Mouse (Mus musculus): Measurements from ENCODE around the gene Asb6.

The Asb6 gene

DNA sequence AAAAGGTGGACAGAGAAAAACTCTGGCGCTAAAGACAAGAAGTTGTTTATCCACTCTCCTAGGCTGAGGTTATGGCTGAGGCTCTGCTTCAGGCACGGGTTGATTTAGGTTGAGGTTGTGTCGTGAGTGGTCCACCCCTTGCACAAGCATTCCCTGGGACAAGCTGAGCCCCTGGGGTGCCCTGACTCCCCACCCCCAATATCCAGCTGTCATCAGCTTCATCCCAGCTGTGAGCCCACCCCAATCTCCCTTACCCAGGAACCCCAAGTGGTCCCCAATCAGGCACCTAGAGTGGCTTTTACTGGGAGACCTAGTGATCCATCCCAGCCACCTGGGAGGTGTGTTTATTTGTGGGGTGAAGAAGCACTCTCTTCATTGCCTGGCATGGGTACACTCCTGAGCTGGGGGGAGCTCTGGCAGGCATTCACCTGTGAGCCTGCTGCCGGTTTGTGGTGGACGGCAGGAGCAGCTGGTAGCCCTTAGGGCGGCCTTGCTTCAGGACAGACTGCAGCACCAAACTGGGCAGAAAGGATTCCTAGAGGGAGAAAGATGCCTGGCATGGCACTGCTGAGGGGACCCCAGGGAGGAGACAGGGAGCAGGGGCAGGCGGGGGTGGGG is 34.8 kb downstream of the Asb6 start:
- DNase-seq, result peak; percentile 52 to 55

DNA sequence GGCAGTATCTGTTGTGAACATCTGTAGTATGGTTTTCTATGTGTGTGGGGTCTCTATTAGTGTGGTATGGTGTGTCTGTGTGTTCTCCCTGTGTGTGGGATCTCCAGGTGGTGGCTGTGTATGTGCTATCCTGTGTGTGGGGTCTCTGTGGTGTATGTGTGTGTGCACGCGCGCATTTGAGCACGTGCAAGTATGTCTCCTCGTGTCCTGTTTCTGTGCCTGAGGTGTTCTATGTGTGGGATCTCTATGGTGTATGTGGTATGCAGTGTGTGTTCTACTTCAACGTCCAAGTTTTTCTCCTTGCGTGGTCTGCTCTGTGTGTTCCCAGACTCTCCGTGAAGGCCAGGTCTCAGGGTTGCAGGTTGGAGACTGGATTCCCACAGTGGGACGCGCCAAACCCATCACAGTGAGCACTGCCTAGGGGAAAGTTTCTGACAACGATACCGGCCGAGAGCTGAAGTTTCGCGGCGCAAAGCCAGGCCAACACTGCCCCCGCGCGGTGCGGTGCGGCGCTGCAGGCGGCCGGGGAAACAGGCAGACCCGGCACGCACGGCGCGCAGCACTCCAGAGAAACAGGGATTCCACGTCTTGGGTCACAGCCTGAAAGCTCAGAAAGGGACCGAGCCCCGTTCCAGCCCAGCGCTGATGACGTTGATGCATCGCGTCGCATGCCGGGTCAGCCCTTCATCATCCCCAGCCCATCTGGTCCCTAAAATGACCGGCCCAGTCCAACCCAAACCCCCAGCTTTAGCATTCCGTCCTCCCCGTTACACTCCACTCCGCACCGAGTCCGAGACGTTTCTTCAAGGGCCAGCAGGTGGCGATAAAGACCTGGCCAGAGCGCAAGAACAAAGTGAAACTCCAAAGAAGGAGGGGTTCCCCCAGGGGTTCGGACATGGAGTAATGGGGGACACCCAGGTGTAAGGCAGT is 35.7 kb downstream of the Asb6 start:
- DNase-seq, result peak; percentile 97 to 99

DNA sequence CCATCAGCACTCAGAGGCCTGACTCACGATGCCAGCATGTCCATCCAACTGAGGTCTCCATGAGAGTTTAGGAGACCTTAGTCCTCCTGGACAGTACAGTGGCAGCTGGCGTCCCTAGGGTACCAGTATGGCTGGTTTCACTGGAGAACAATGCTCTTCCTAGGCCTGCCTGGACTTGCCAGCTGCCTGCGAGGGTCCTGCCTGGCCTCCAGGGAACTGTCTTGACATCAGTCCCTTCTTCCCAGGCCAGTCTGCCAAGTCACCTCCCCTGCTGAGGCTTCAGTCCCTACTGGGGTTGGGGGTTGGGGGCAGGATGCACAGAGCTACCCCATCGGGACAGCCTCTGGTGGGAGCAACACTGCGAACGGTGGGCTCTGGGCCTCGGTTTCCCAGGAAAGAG is 38.1 kb downstream of the Asb6 start:
- peak in 1 of 2 experiments; percentile 49 for DNase-seq

DNA sequence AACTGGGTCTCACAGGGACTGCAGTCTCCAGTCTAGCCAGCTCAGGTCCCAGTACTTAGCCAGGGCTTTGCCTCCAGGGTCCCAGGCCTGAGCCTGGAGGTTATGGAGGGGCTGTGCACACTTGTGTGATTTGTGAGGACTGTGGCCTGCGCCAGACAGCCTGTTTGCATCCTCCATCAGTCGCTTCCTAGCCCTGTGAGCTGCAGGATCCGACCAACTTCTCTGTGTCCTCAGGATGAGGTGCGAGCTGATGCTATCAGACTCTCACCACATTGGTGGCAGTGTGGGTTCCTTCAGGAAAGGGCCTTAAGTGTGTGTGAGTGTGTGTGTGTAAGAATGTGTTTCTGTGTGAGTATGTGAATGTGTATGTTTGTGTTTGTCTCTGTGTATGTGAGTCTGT is 42.7 kb downstream of the Asb6 start:
- no peak for DNase-seq

DNA sequence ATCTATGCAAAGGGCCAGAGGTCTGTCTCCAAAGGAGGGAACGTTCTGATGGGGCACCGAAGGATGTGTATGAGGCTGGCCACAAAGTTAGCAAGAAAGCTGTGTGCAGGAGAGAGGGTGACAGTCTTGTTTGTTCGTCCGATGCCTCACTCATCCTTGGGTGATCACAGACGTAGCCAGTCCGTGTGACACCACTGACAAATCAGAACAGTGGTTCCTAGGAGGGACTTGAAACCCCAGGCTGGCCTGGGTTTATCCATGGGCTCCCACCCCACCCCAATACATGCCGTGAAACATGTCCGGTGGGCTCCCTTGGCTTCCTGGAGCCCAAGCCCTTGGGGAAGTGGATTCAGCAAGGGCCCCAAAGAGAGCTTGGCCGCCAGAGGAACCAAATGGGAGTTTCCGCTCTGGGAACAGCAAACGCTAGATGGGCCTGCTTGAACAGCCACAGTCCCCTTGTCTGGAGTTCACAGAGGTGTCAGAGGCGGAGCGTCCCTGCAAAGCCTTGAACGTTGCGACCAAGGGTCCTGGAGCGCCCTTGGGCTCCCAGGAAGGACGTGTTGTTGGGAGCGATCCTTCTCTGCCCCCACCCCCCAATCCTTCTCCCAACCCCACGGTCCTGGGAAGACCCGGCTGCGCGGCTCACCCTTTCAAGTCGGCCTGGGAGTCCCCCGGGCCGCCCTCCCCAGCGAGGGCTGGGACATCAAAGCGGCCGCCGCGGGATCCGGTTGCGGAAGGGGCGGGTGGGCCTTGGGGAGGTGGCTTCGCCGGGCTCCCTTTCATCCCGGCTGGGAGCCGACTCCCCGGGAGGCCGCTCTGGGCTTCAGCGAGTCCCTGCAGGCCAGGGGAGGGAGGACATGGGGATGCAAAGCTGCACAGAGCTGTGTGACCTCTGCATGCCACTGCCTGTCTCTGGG is 45.8 kb downstream of the Asb6 start:
- DNase-seq, result peak in 1 of 2 experiments; percentile 28

DNA sequence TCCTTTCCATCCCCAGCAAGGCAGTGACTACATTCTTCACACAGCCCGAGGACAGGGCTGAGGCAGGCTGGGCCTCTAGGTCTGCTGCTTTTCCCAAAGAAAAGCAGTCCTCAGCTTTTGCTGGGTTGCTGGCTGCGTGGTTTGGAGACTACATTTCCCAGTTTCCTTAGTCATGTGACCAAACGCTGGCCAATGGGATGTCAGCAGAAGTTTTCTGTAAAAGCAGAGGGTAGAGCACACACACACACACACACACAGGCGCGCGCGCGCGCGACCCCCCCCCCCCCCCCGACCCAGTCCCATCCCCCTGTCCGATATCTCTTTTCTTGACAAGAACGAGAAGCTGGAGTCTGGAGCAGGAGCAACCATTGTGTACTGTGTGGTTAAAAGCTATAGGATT is 46.8 kb downstream of the Asb6 start:
- DNase-seq, result peak; percentile 82 to 84

DNA sequence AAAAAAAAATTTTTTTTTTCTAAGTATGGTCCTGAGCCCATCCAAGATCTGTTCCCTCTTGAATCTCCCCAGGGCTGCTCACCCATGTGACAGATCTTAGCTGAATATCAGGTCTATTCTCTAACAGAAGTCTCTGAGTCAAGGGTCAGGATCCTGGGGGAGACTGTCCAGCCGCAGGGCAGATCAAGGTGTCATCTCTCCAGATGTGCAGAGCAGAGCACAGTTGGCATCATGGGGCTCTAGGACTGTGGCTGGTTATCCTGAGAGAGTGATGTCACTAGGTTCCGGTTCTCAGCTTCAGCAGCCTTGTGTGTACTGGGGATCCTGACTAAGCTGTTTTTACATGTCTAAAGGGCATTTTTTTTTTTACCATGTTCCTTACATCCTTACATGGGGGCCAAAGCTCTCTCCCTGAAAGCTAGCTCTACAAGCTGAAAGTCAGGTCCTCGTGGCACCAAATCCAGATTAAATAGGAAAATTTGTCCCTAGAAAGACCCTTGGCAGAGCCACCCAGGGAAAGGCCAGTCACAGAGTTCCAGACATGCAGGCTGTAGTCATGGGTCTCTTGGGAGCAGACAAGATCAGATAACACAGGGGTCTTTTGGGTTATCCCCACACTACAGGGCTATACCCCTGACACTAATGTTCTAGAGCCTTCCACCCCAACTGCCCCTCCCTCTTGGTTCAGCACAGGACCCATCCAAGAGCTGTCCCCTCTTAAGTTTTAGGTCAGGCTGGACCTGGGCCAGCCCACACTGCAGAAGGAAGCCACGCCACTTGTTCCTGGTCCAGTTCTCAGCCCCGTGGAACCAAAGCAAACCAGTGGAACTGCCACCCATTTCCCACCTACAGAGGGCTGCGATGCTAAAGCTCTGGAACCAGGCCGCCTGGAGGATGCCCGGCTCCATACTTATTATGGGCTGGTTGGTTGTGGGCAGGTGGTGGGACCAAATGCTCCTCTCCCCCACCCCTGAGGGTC is 47.5 kb downstream of the Asb6 start:
- no peak for DNase-seq

DNA sequence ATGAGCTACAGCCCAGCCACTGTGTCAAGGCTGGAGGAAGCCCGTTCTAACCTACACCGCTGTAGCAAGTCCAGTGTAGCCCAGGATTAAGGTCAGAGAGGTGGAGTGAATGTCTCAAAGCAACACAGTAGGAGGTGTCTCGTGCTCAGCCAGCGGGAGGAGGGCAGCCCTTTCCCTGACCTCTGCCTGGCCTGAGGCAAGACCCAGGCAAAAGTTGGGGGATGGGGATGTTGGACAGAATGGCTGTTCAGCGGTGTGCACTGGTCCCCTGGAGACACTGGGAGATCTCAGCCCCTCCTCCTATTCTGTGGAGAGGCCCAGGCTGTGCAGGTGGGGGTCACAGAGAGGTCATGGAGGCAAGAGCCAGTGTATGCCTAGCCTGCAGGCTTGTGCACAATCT is 50.9 kb downstream of the Asb6 start:
- DNase-seq, result no peak

DNA sequence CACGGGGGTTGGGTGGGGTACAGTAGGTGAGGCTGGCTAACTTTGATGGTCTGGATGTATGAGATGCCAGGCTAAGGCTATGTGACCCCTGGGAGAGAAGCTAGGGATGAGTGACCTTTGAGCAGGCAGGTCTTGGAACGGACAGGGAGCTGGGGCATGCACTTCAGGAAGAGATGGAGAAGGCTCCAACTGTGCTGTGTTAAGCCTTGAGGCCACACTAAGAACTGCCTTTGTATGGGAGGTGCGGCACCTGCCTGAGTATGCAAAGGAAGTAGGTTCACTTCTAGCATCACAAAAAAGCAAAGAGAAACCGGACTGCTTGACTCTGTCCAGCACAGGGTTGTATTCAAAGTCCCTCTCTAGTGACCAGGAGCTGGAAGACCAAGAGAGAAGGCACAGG is 51.9 kb downstream of the Asb6 start:
- no peak for DNase-seq

DNA sequence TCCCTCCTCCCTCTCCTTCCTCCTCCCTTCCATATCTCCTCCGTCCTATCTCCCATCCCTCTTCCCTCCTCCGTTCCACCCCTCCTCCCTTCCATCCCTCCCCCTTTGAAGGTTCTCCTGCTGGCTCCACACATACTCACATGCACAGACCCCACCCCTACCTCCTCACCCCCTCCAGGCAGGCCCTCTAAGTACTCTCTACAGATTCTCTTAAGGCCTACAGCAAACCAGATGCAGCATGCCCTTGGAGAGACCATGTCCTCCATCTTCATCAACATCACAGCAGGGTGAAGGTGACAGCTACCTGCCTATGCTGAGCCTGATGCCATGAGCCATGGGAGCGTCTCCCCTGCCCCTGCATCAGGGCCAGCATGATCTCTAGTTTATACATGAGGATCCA is 52.9 kb downstream of the Asb6 start:
- no peak for DNase-seq

DNA sequence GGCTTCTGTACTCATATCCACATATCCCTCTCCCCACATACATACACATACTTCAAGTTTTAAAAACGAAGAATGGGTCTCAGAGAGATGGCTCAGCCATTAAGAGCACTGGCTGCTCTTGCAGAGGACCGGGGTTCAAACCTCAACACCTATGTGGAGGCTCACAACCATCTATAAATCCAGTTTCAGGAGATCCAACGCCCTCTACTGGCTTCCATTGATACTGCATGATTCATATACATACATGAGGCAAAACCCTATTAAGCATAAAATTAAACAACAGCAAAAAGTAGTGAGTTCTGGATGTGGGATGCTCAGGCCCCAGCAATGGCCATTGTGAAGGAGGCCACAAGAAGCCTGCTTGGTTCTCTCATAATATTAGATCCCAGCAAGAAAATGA is 54.2 kb downstream of the Asb6 start:
- DNase-seq, result no peak

DNA sequence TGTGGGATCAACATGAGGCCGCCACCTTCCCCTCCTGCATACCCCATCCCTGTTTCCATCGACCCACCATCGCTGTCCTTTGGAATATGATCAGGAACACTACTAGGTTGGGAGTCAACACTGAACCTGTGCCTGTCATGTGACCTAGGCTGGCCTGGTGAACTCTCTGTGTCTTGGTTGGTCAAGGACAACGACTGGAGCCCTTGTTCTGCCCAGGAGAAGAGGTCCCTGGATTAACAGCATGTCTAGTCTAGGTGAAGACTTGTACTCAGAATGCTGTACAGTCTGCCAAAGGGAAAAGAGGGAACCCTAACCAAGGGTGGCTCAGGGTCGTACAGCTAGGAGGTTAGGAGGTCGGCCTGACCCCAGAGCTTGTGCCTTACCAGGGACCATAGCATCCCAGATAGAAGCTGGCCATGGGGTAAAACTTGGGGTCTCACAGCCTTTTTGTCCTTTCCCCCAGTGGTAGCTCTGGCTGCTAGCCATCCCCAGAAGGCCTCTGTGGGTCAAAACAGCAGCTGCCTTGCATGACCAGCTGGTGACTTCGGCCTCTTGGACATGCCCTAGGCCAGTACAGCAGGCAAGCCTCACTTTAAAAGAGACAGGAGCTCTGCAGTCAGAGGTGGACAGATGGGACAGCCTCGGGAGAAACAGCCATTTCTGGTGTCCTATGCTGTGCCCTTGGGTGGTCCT is 56.7 kb downstream of the Asb6 start:
- peak in 1 of 2 experiments; percentile 55 for DNase-seq
